Mouse (Mus musculus): ENCODE data around the gene Tmem245. TPM values are rescaled to one million over a fixed set of nuclear protein-coding genes. Genes with fewer than 3 reads are reported as not detected.

The Tmem245 gene
- polyA plus RNA-seq, 1 experiment: 20.5 TPM

GRCm38 (mm10) chr4:56837661-56838060 is 109.6 kb downstream of the Tmem245 start:
- TF ChIP-seq POLR2A (IDR thresholded peaks at IDR 0.05; ENCODE audit: borderline replicate concordance, extremely low read depth, low read depth, low read length) (no peak), CTCF (IDR thresholded peaks at IDR 0.05; ENCODE audit: insufficient read depth, low read length) (no peak)
- no peak overlapping the region for H3K4me3 ChIP-seq (replicated peaks; ENCODE audit: extremely low read depth, low read depth, low read length)
- WGBS: 82% methylated on average over 6 of the region's 6 CpGs
- H3K4me1 ChIP-seq (ENCODE audit: control insufficient read depth, insufficient read depth, low read length): no peaks in the 10 kb centered on the region
- no peak for DNase-seq

GRCm38 (mm10) chr4:56831998-56832397 is 115.2 kb downstream of the Tmem245 start:
- WGBS: 80% methylated on average over 7 of the region's 7 CpGs
- DNase-seq: no peak
- H3K4me1 ChIP-seq (ENCODE audit: control insufficient read depth, insufficient read depth, low read length): no peaks in the 10 kb centered on the region
- no peak overlapping the region for H3K4me3 ChIP-seq (replicated peaks; ENCODE audit: extremely low read depth, low read depth, low read length)
- no peak for TF ChIP-seq POLR2A (IDR thresholded peaks at IDR 0.05; ENCODE audit: borderline replicate concordance, extremely low read depth, low read depth, low read length)
- no peak for TF ChIP-seq CTCF (IDR thresholded peaks at IDR 0.05; ENCODE audit: insufficient read depth, low read length)

GRCm38 (mm10) chr4:56831013-56831609 is 116.1 kb downstream of the Tmem245 start:
- Histone ChIP-seq H3K4me1 (ENCODE audit: control insufficient read depth, insufficient read depth, low read length) (no peaks in the 10 kb centered on the region), H3K4me3 (replicated peaks; ENCODE audit: extremely low read depth, low read depth, low read length) (peak overlapping the region; percentile 39)
- peak; percentile 7 for DNase-seq
- TF ChIP-seq CTCF (IDR thresholded peaks at IDR 0.05; ENCODE audit: insufficient read depth, low read length) (no peak), POLR2A (IDR thresholded peaks at IDR 0.05; ENCODE audit: borderline replicate concordance, extremely low read depth, low read depth, low read length) (no peak)
- 34% methylated on average over 13 of the region's 13 CpGs for WGBS

- DNase-seq: peak; percentile 10
- no peak for TF ChIP-seq POLR2A (IDR thresholded peaks at IDR 0.05; ENCODE audit: borderline replicate concordance, extremely low read depth, low read depth, low read length)
Measured at GRCm38 (mm10) chr4:56829511-56829921, 117.7 kb downstream of the Tmem245 start.

GRCm38 (mm10) chr4:56828932-56829331 is 118.3 kb downstream of the Tmem245 start:
- no peak for DNase-seq
- WGBS: 86% methylated on average over 3 of the region's 3 CpGs
- TF ChIP-seq CTCF (IDR thresholded peaks at IDR 0.05; ENCODE audit: insufficient read depth, low read length): no peak
- no peak for TF ChIP-seq POLR2A (IDR thresholded peaks at IDR 0.05; ENCODE audit: borderline replicate concordance, extremely low read depth, low read depth, low read length)
- no peak overlapping the region for H3K4me3 ChIP-seq (replicated peaks; ENCODE audit: extremely low read depth, low read depth, low read length)
- no peaks in the 10 kb centered on the region for H3K4me1 ChIP-seq (ENCODE audit: control insufficient read depth, insufficient read depth, low read length)

More at GRCm38 (mm10) chr4:56829511-56829921, 117.7 kb downstream of the Tmem245 start:
- H3K4me1 ChIP-seq (ENCODE audit: control insufficient read depth, insufficient read depth, low read length): no peaks in the 10 kb centered on the region
- no peak overlapping the region for H3K4me3 ChIP-seq (replicated peaks; ENCODE audit: extremely low read depth, low read depth, low read length)
- 68% methylated on average over 7 of the region's 7 CpGs for WGBS

GRCm38 (mm10) chr4:56824231-56824630 is 123.0 kb downstream of the Tmem245 start:
- no peaks in the 10 kb centered on the region for H3K4me1 ChIP-seq (ENCODE audit: control insufficient read depth, insufficient read depth, low read length)
- H3K4me3 ChIP-seq (replicated peaks; ENCODE audit: extremely low read depth, low read depth, low read length): no peak overlapping the region
- no peak for DNase-seq
- WGBS: 88% methylated on average over 9 of the region's 9 CpGs
- TF ChIP-seq POLR2A (IDR thresholded peaks at IDR 0.05; ENCODE audit: borderline replicate concordance, extremely low read depth, low read depth, low read length) (no peak), CTCF (IDR thresholded peaks at IDR 0.05; ENCODE audit: insufficient read depth, low read length) (no peak)

- no peaks in the 10 kb centered on the region for H3K4me1 ChIP-seq (ENCODE audit: control insufficient read depth, insufficient read depth, low read length)
- no peak overlapping the region for H3K4me3 ChIP-seq (replicated peaks; ENCODE audit: extremely low read depth, low read depth, low read length)
- no peak for DNase-seq
- TF ChIP-seq POLR2A (IDR thresholded peaks at IDR 0.05; ENCODE audit: borderline replicate concordance, extremely low read depth, low read depth, low read length) (no peak), CTCF (IDR thresholded peaks at IDR 0.05; ENCODE audit: insufficient read depth, low read length) (peak; percentile 16; the same call in 1 of the 2 replicates)
Measured at GRCm38 (mm10) chr4:56820017-56820550, 127.2 kb downstream of the Tmem245 start.

Other genes with a start within 250 kb of the Tmem245 start
- not detected in 2 replicates for gene Gm26657, start 207.4 kb downstream of the Tmem245 start, polyA plus RNA-seq (2012; rRNA removed)
- gene Actl7b, start 206.0 kb downstream of the Tmem245 start, polyA plus RNA-seq (2012; rRNA removed): 0.27 and 0.28 TPM in 2 replicates
- gene Actl7a, start 204.0 kb downstream of the Tmem245 start, polyA plus RNA-seq (2012; rRNA removed): 0.09 TPM in 1 of 2 replicates, not detected in the other
- gene Elp1, start 145.1 kb downstream of the Tmem245 start, polyA plus RNA-seq (2012; rRNA removed): 10.2 and 16.0 TPM in 2 replicates
- gene Fam206a, start 145.1 kb downstream of the Tmem245 start, polyA plus RNA-seq (2012; rRNA removed): 2.3 and 3.5 TPM in 2 replicates
- 4.4 and 8.8 TPM in 2 replicates for gene Ctnnal1, start 82.2 kb downstream of the Tmem245 start, polyA plus RNA-seq (2012; rRNA removed)
- 0.01 and 0.04 TPM in 2 replicates for gene Frrs1l, start 43.0 kb upstream of the Tmem245 start, polyA plus RNA-seq (2012; rRNA removed)
- gene Epb41l4b, start 196.0 kb upstream of the Tmem245 start, polyA plus RNA-seq (2012; rRNA removed): 23.8 and 28.9 TPM in 2 replicates

Data from lung, adult 2 months (tissue).